Mouse (Mus musculus) liver (tissue): ENCODE measurements around the gene Palm.

Source experiments
- DNase-seq: peaks from one replicate; pipeline ENCODE4 v3.0.0-alpha.2; 2020; ENCODE audit warnings: mixed read lengths

The Palm gene

GRCm38 (mm10) chr10:79800508-79800907, 7.1 kb downstream of the Palm start:
- DNase-seq: no peak

- no peak for DNase-seq
These were observed 8.5 kb downstream of the Palm start for GRCm38 (mm10) chr10:79801837-79802236.

GRCm38 (mm10) chr10:79802331-79802971, 9.1 kb downstream of the Palm start:
- DNase-seq: peak; percentile 73

GRCm38 (mm10) chr10:79803716-79804323, 10.4 kb downstream of the Palm start:
- peak; percentile 55 for DNase-seq

- DNase-seq: peak; percentile 33
These were observed 12.3 kb downstream of the Palm start for GRCm38 (mm10) chr10:79805636-79806035.

- DNase-seq: no peak
These were observed 13.0 kb downstream of the Palm start for GRCm38 (mm10) chr10:79806331-79806730.

GRCm38 (mm10) chr10:79806972-79807371, 13.6 kb downstream of the Palm start:
- DNase-seq: peak; percentile 79

- DNase-seq: no peak
These were observed 14.5 kb downstream of the Palm start for GRCm38 (mm10) chr10:79807826-79808225.

- no peak for DNase-seq
These were observed 15.4 kb downstream of the Palm start for GRCm38 (mm10) chr10:79808728-79809127.

GRCm38 (mm10) chr10:79811736-79812637, 18.6 kb downstream of the Palm start:
- peak; percentile 81 for DNase-seq

- DNase-seq: no peak
These were observed 21.0 kb downstream of the Palm start for GRCm38 (mm10) chr10:79814271-79814842.

- DNase-seq: no peak
These were observed 22.5 kb downstream of the Palm start for GRCm38 (mm10) chr10:79815671-79816494.

- DNase-seq: no peak
These were observed 23.7 kb downstream of the Palm start for GRCm38 (mm10) chr10:79817111-79817510.

- DNase-seq: no peak
These were observed 24.9 kb downstream of the Palm start for GRCm38 (mm10) chr10:79818225-79818624.

- no peak for DNase-seq
These were observed 26.2 kb downstream of the Palm start for GRCm38 (mm10) chr10:79819606-79820005.

- no peak for DNase-seq
These were observed 26.9 kb downstream of the Palm start for GRCm38 (mm10) chr10:79820277-79820676.

- no peak for DNase-seq
These were observed 27.4 kb downstream of the Palm start, which contains the start of gene Misp for GRCm38 (mm10) chr10:79820782-79821181. Gene Misp, plus strand, starts transcription at chr10:79820989.

GRCm38 (mm10) chr10:79821731-79822130, 28.4 kb downstream of the Palm start:
- DNase-seq: no peak

GRCm38 (mm10) chr10:79822372-79822771, 29.0 kb downstream of the Palm start:
- DNase-seq: peak; percentile 43

GRCm38 (mm10) chr10:79823011-79823410, 29.6 kb downstream of the Palm start:
- no peak for DNase-seq

GRCm38 (mm10) chr10:79824413-79824812, 31.0 kb downstream of the Palm start:
- DNase-seq: no peak

- DNase-seq: no peak
These were observed 38.2 kb downstream of the Palm start for GRCm38 (mm10) chr10:79831583-79831982.
